Mouse (Mus musculus) CH12.LX (cell line): ENCODE data around the gene Scyl1. TPM values are rescaled to one million over a fixed set of nuclear protein-coding genes. Genes with fewer than 3 reads are reported as not detected.
A peak's percentile ranks its signal among the peaks of the same experiment; 100 is the strongest.

Source experiments
- DNase-seq: peaks from one replicate; pipeline ENCODE4 v3.0.0-alpha.2; 2013; ENCODE audit errors: extremely low read depth
- H3K27ac ChIP-seq: 2 replicates; pipeline ENCODE4 v1.5.1; 2012; ENCODE audit warnings: low read depth, mild to moderate bottlenecking, control low read depth, moderate library complexity; ENCODE audit not compliant: insufficient read depth
- H3K27me3 ChIP-seq: replicated peaks from 2 replicates; pipeline ENCODE3; 2012; ENCODE audit warnings: inconsistent platforms
- H3K36me3 ChIP-seq, 2 experiments: replicated peaks in 1 of 2; 2 replicates each; pipeline versions ENCODE3 to v1.6.1; 2012; ENCODE audit warnings: inconsistent platforms in 1 of 2, low read length in 1 of 2, mild to moderate bottlenecking in 1 of 2, mixed read lengths in 1 of 2, moderate library complexity in 1 of 2; ENCODE audit not compliant: control insufficient read depth in 1 of 2, insufficient read depth in 1 of 2
- H3K4me1 ChIP-seq, 2 experiments: 2 replicates each; pipeline ENCODE4 v1.6.1; 2012; ENCODE audit warnings: inconsistent platforms in 1 of 2, moderate library complexity in 1 of 2; ENCODE audit not compliant: insufficient read depth in 2 of 2, control insufficient read depth in 1 of 2
- H3K4me2 ChIP-seq: 2 replicates; pipeline ENCODE4 v1.6.1; 2012; ENCODE audit warnings: low read depth, mild to moderate bottlenecking, control low read depth; ENCODE audit not compliant: poor library complexity, insufficient read depth, severe bottlenecking
- H3K4me3 ChIP-seq, 3 experiments: fragments of 150-350 bp in 1 of 3; sonication (generic) in 1 of 3; replicated peaks in 1 of 3; 2 replicates each; pipeline versions ENCODE3 to v1.5.1; 2011 to 2012; ENCODE audit warnings: low read depth in 2 of 3, low read length in 2 of 3, mild to moderate bottlenecking in 2 of 3, moderate library complexity in 2 of 3, control low read depth in 1 of 3, improper control_type of control experiment in 1 of 3, inconsistent platforms in 1 of 3, mixed read lengths in 1 of 3; ENCODE audit not compliant: poor library complexity in 1 of 3
- H3K79me2 ChIP-seq: replicated peaks from 2 replicates; pipeline ENCODE4 v1.6.1; 2012; ENCODE audit warnings: mild to moderate bottlenecking, moderate library complexity; ENCODE audit not compliant: control insufficient read depth, poor library complexity, insufficient read depth, severe bottlenecking; ENCODE audit errors: extremely low read depth
- H3K9ac ChIP-seq: 2 replicates; pipeline ENCODE4 v1.6.1; 2012; ENCODE audit warnings: low read depth, mild to moderate bottlenecking, control low read depth, moderate library complexity; ENCODE audit not compliant: insufficient read depth
- H3K9me3 ChIP-seq: replicated peaks from 2 replicates; pipeline ENCODE3; 2012; ENCODE audit warnings: low read length, inconsistent platforms, mixed read lengths
- BHLHE40 ChIP-seq: IDR thresholded peaks from 2 replicates; pipeline ENCODE4 v1.6.1; 2011; ENCODE audit warnings: mild to moderate bottlenecking, low read depth, low read length, improper control_type of control experiment
- CHD1 ChIP-seq: IDR thresholded peaks from 2 replicates; pipeline ENCODE4 v1.6.1; 2012; ENCODE audit warnings: low read depth, low read length, improper control_type of control experiment, inconsistent platforms
- CTCF ChIP-seq, 2 experiments: IDR thresholded peaks in 1 of 2; conservative IDR thresholded peaks in 1 of 2; 2 replicates each; pipeline ENCODE4 v1.5.1; 2011 to 2012; ENCODE audit warnings: low read depth in 2 of 2, low read length in 2 of 2, improper control_type of control experiment in 1 of 2, inconsistent platforms in 1 of 2, mild to moderate bottlenecking in 1 of 2, moderate library complexity in 1 of 2
- E2F4 ChIP-seq: IDR thresholded peaks from 2 replicates; pipeline ENCODE4 v1.6.1; 2011; ENCODE audit warnings: low read depth, low read length, improper control_type of control experiment; ENCODE audit not compliant: insufficient replicate concordance
- ELF1 ChIP-seq: IDR thresholded peaks from 2 replicates; pipeline ENCODE4 v1.6.1; 2014; ENCODE audit warnings: low read depth, mild to moderate bottlenecking, inconsistent platforms, low read length, improper control_type of control experiment
- EP300 ChIP-seq: IDR thresholded peaks from 2 replicates; pipeline ENCODE4 v1.6.1; 2011; ENCODE audit warnings: low read length, improper control_type of control experiment
- ETS1 ChIP-seq: conservative IDR thresholded peaks from 2 replicates; pipeline ENCODE4 v1.6.1; 2012; ENCODE audit warnings: low read depth, mild to moderate bottlenecking, inconsistent platforms, low read length, improper control_type of control experiment, moderate library complexity
- HCFC1 ChIP-seq: IDR thresholded peaks from 2 replicates; pipeline ENCODE4 v1.6.1; 2012; ENCODE audit warnings: low read depth, mild to moderate bottlenecking, inconsistent platforms, low read length, improper control_type of control experiment
- IRF4 ChIP-seq: IDR thresholded peaks from 2 replicates; pipeline ENCODE4 v1.6.1; 2014; ENCODE audit warnings: low read depth, mild to moderate bottlenecking, inconsistent platforms, low read length, improper control_type of control experiment
- JUN ChIP-seq: IDR thresholded peaks from 2 replicates; pipeline ENCODE4 v1.6.1; 2011; ENCODE audit warnings: low read depth, mild to moderate bottlenecking, low read length, improper control_type of control experiment, moderate library complexity; ENCODE audit not compliant: insufficient read depth
- MAFK ChIP-seq: IDR thresholded peaks from 2 replicates; pipeline ENCODE4 v1.6.1; 2011; ENCODE audit warnings: low read length, improper control_type of control experiment; ENCODE audit not compliant: insufficient replicate concordance
- MXI1 ChIP-seq: IDR thresholded peaks from 2 replicates; pipeline ENCODE4 v1.6.1; 2011; ENCODE audit warnings: mild to moderate bottlenecking, low read depth, low read length, improper control_type of control experiment
- MYC ChIP-seq: IDR thresholded peaks from 2 replicates; pipeline ENCODE4 v1.6.1; 2011; ENCODE audit warnings: low read depth, mild to moderate bottlenecking, improper control_type of control experiment, low read length
- NELFE ChIP-seq: IDR thresholded peaks from 2 replicates; pipeline ENCODE4 v1.6.1; 2011; ENCODE audit warnings: low read depth, low read length, improper control_type of control experiment
- NRF1 ChIP-seq: IDR thresholded peaks from 2 replicates; pipeline ENCODE4 v1.6.1; 2014; ENCODE audit warnings: low read depth, mild to moderate bottlenecking, inconsistent platforms, low read length, improper control_type of control experiment, moderate library complexity
- POLR2A ChIP-seq: IDR thresholded peaks from 2 replicates; pipeline ENCODE4 v1.6.1; 2011; ENCODE audit warnings: low read depth, mild to moderate bottlenecking, improper control_type of control experiment, low read length
- RAD21 ChIP-seq: IDR thresholded peaks from 2 replicates; pipeline ENCODE4 v1.6.1; 2011; ENCODE audit warnings: low read depth, mild to moderate bottlenecking, low read length, improper control_type of control experiment, moderate library complexity
- RCOR1 ChIP-seq: conservative IDR thresholded peaks from 2 replicates; pipeline ENCODE4 v1.6.1; 2012; ENCODE audit warnings: low read depth, mild to moderate bottlenecking, inconsistent platforms, low read length, improper control_type of control experiment
- SIN3A ChIP-seq: IDR thresholded peaks from 2 replicates; pipeline ENCODE4 v1.6.1; 2012; ENCODE audit warnings: low read length, improper control_type of control experiment, inconsistent platforms
- TBP ChIP-seq: conservative IDR thresholded peaks from 2 replicates; pipeline ENCODE4 v1.6.1; 2011; ENCODE audit warnings: low read depth, low read length, improper control_type of control experiment
- TCF12 ChIP-seq: IDR thresholded peaks from 2 replicates; pipeline ENCODE4 v1.6.1; 2014; ENCODE audit warnings: low read depth, mild to moderate bottlenecking, inconsistent platforms, low read length, improper control_type of control experiment
- UBTF ChIP-seq: IDR thresholded peaks from 2 replicates; pipeline ENCODE4 v1.6.1; 2012; ENCODE audit warnings: low read depth, mild to moderate bottlenecking, inconsistent platforms, low read length, improper control_type of control experiment, moderate library complexity
- dilution Hi-C: fragments of 300-500 bp; cut with MboI; formaldehyde crosslinking; loops from 2 replicates; pipeline ENCODE4 v1.14.3; 2020; ENCODE audit warnings: low sequenced_read_pairs; ENCODE audit not compliant: extremely low pct_unique_long_range_greater_than_20kb, extremely low pct_ligation_motif_present
- in situ Hi-C: fragments of 300-500 bp; cut with MboI; formaldehyde crosslinking; loops from 3 replicates; pipeline ENCODE4 v1.14.3; 2019; ENCODE audit warnings: low sequenced_read_pairs, low pct_ligation_motif_present, low pct_unique_long_range_greater_than_20kb, mixed read lengths
- polyA plus RNA-seq: library from polyadenylated mRNA; unstranded; fragments of >175 nt; gene quantifications from 2 replicates; pipeline ENCODE4 v1.2.1, GENCODE M21; 2012; ENCODE audit warnings: low read depth; ENCODE audit not compliant: insufficient read length
- total RNA-seq, 2 experiments: library from RNA; depleted of rRNA; stranded (reverse); fragments of 300-350 nt in 1 of 2; fragments of >200 nt in 1 of 2; gene quantifications; 2 replicates each; pipeline ENCODE4 v1.2.3; 2012 to 2014

Scyl1 gene
- total and polyA plus RNA-seq, 3 experiments: 35.1 to 56.1 (median 49.8) TPM

DNA sequence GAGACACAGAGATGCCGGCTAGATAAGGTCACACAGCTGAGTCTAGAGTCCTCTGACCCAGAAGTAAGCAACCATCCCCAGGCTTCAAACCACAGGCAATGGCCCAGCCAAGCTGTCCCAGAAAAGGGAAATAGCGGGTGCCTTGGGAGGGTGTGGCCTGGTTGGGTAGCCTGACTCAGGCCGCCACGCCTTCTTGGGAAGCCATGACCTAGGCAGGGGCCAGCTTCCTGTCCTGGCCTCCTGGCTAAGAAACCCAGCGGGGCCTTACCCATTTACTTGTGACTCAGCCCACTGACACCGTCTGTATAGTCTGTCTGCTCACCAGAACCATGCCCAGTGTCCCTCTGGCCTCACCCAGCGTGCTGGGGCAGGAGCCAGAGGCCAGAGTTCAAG, 46.7 kb downstream of the Scyl1 start:
- H3K4me2 ChIP-seq: peak overlapping the region; percentile 57
- dilution Hi-C loops: no loop called here
- peaks cover 33 to 49% of the 10 kb centered on the region in 2 experiments for H3K36me3 ChIP-seq
- H3K9ac ChIP-seq: peak overlapping the region; percentile 88
- H3K27me3 ChIP-seq: no peaks in the 10 kb centered on the region
- peak overlapping the region; percentile 95 for H3K27ac ChIP-seq
- peak; percentile 37; the same call in 1 of the 2 replicates for TF ChIP-seq TCF12
- peak; percentile 27; the same call in 1 of the 2 replicates for TF ChIP-seq MYC
- no peak for TF ChIP-seq BHLHE40
- TF ChIP-seq IRF4: peak; percentile 18; the same call in 1 of the 2 replicates
- TF ChIP-seq RCOR1: no peak
- no peak for TF ChIP-seq JUN
- peak; percentile 61 for TF ChIP-seq SIN3A
- TF ChIP-seq RAD21: no peak
- TF ChIP-seq TBP: peak; percentile 80
- no peak for TF ChIP-seq CHD1
- TF ChIP-seq ETS1: peak; percentile 38; the same call in 1 of the 2 replicates
- peak; percentile 28; the same call in 1 of the 2 replicates for TF ChIP-seq HCFC1
- peak; percentile 77 for TF ChIP-seq ELF1
- TF ChIP-seq NRF1: no peak; the same call in 1 of the 2 replicates
- no peak for TF ChIP-seq UBTF
- TF ChIP-seq NELFE: 0 out of 2 replicates have a peak, but pooled peaks have one; percentile 62
- TF ChIP-seq POLR2A: peak; percentile 76
- TF ChIP-seq CTCF (conservative IDR thresholded peaks at IDR 0.05 in 1 of 2, IDR thresholded peaks at IDR 0.05 in 1 of 2; ENCODE audit: low read depth in 2 of 2, low read length in 2 of 2): no peak
- 0 out of 2 replicates have a peak, but pooled peaks have one; percentile 68 for TF ChIP-seq MXI1
- TF ChIP-seq, all 38 proteins: peak for 11
- Histone ChIP-seq H3K4me1 (peaks cover 14 to 43% of the 10 kb centered on the region in 2 experiments), H3K4me3 (peak overlapping the region; percentile 75 to 85 (median 76)), H3K9me3 (no peaks in the 10 kb centered on the region), H3K79me2 (peaks cover 26% of the 10 kb centered on the region)
- DNase-seq: peak; percentile 85
- in situ Hi-C loops: no loop called here

GRCm38 (mm10) chr19:5723934-5724548, 47.2 kb downstream of the Scyl1 start:
- dilution Hi-C loops (no loop called here), in situ Hi-C loops (no loop called here)
- Histone ChIP-seq H3K27me3 (no peaks in the 10 kb centered on the region), H3K9ac (peak overlapping the region; percentile 88), H3K79me2 (peaks cover 26% of the 10 kb centered on the region), H3K36me3 (peaks cover 38 to 54% of the 10 kb centered on the region in 2 experiments), H3K9me3 (no peaks in the 10 kb centered on the region), H3K4me1 (peaks cover 14 to 42% of the 10 kb centered on the region in 2 experiments), H3K27ac (peak overlapping the region; percentile 95), H3K4me2 (peak overlapping the region; percentile 57), H3K4me3 (peak overlapping the region; percentile 75 to 85 (median 76))
- DNase-seq: no peak
- TF ChIP-seq EP300 (0 out of 2 replicates have a peak, but pooled peaks have one; percentile 10), ETS1 (no peak), POLR2A (no peak), E2F4 (no peak), MAFK (no peak), RCOR1 (no peak)
